Mouse (Mus musculus) neural tube, embryonic 13.5 days (tissue): ENCODE results near the gene Atp5s. TPM values are rescaled to one million over a fixed set of nuclear protein-coding genes. Genes with fewer than 3 reads are reported as not detected.

Experiments
- ATAC-seq: fragments of 200-750 bp; cut with Nextera tagmentation; 2 replicates; pipeline ENCODE4 v1.8.0; 2017; ENCODE audit warnings: low read depth, mild to moderate bottlenecking, moderate TSS enrichment, moderate library complexity
- H3K27ac ChIP-seq: fragments of 300-500 bp; sonication (generic); replicated peaks from 2 replicates; pipeline ENCODE4 v1.5.1; 2015; ENCODE audit warnings: moderate library complexity, mild to moderate bottlenecking, inconsistent platforms
- H3K27me3 ChIP-seq: fragments of 300-500 bp; sonication (generic); 2 replicates; pipeline ENCODE4 v1.6.1; 2015; ENCODE audit warnings: mild to moderate bottlenecking, inconsistent platforms
- H3K36me3 ChIP-seq: fragments of 300-500 bp; sonication (generic); 2 replicates; pipeline ENCODE4 v1.6.1; 2015; ENCODE audit warnings: mild to moderate bottlenecking, inconsistent platforms
- H3K4me1 ChIP-seq: fragments of 300-500 bp; sonication (generic); replicated peaks from 2 replicates; pipeline ENCODE4 v1.6.1; 2015; ENCODE audit warnings: inconsistent platforms
- H3K4me2 ChIP-seq: fragments of 300-500 bp; sonication (generic); 2 replicates; pipeline ENCODE4 v1.6.1; 2015; ENCODE audit warnings: inconsistent platforms, mild to moderate bottlenecking, moderate library complexity
- H3K4me3 ChIP-seq: fragments of 300-500 bp; sonication (generic); 2 replicates; pipeline ENCODE4 v1.5.1; 2015; ENCODE audit warnings: mild to moderate bottlenecking, inconsistent platforms
- H3K9ac ChIP-seq: fragments of 300-500 bp; sonication (generic); 2 replicates; pipeline ENCODE4 v1.6.1; 2015; ENCODE audit warnings: moderate library complexity, mild to moderate bottlenecking, inconsistent platforms
- H3K9me3 ChIP-seq: fragments of 300-500 bp; sonication (generic); 2 replicates; pipeline ENCODE4 v1.6.1; 2016; ENCODE audit warnings: inconsistent platforms
- WGBS: fragments of 180-500 bp; shearing (Covaris S2); methylation state at CpG from one replicate; pipeline ENCODE4 v1.1.7; 2015; 5-methylcytosine and 5-hydroxymethylcytosine counted together
- polyA plus RNA-seq: library from polyadenylated mRNA; unstranded; fragments of >200 nt; fragmentation: Nextera tagmentation; extraction: Ambion mirVana; gene quantifications from 2 replicates; pipeline ENCODE4 v1.2.1, GENCODE M21; 2015

Gene Atp5s
- polyA plus RNA-seq, 1 experiment from 2014 or later: 32.3 TPM

DNA sequence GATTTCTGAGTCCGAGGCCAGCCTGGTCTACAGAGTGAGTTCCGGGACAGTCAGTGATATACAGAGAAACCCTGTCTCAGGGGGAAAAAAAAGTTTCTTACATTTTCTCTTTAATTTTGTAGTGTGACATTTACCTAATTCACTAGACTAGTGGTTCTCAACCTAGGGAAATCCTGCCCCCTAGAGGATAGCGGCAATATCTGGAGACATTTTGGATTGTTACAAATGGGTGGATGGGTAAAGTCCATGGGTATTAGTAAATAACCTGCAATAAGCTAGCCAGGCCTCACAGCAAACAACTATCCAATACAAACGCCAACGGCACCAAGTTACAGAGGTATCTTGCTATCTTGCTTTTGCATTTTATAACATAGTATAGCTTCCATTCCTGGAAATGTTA, 28.0 kb upstream of the Atp5s start:
- peaks cover 12% of the 10 kb centered on the region; the same call in 1 of the 2 replicates for H3K36me3 ChIP-seq
- no peak for ATAC-seq
- H3K27ac ChIP-seq: no peak overlapping the region
- no peak overlapping the region for H3K9ac ChIP-seq
- H3K9me3 ChIP-seq: no peaks in the 10 kb centered on the region
- no peaks in the 10 kb centered on the region for H3K4me1 ChIP-seq
- no peak overlapping the region for H3K4me3 ChIP-seq
- H3K4me2 ChIP-seq: no peak overlapping the region
- no peaks in the 10 kb centered on the region for H3K27me3 ChIP-seq
- 79% methylated on average over 5 of the region's 5 CpGs for WGBS

DNA sequence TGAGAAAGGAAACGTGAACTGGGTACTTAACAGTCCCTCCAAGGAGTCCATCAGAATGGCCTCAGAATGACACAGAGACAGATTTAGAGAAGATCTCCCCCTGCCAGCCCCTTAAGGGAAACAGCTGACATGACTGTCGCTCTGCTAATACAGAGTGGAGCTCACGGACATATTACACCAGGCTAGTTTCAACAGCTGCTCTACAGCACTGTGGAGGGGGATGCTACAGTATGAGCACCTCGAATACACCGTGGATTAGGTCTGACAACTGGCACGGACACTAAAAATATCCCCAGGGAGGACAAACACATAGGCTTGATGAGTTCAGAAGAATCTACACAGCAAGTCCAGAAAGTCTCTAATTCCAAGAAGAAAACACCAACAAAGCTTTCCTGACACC, 26.4 kb upstream of the Atp5s start:
- Histone ChIP-seq H3K36me3 (peaks cover 14% of the 10 kb centered on the region; the same call in 1 of the 2 replicates), H3K4me2 (no peak overlapping the region), H3K27ac (no peak overlapping the region), H3K9me3 (no peaks in the 10 kb centered on the region), H3K9ac (no peak overlapping the region), H3K4me3 (no peak overlapping the region), H3K27me3 (no peaks in the 10 kb centered on the region), H3K4me1 (no peaks in the 10 kb centered on the region)
- WGBS: 84% methylated on average over 6 of the region's 6 CpGs
- ATAC-seq: no peak

DNA sequence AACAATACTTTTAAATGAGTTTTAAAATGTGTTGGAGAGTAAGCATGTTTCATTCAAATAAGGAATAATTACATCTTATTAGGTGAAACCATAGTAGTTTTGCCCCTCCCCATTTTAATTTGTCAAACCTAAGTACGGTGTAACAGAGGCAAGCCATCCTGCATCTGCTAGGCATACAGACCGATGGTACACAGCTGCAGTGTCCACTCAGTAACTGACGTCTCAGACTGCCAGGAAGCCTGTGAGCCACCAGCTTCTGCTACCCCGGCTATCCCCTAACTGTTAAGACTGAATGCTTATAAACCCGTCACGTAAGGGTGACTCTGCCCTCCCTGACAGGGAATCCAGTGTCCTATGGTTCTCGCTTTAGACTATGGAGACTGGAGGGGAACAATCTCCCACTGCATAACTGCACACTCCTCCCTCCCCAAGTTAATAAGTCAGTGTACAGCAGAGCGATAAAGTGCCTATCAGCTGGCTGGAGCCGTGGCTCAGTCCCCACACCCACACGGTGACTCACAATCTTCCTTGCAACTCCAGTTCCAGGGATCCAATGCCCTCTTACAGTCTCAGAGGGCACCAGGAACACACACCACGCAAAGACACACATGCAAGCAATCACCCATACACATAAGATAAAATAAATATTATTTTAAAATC, 19.8 kb upstream of the Atp5s start:
- Histone ChIP-seq H3K4me2 (no peak overlapping the region), H3K27ac (no peak overlapping the region), H3K4me3 (no peak overlapping the region), H3K9ac (no peak overlapping the region), H3K27me3 (no peaks in the 10 kb centered on the region), H3K36me3 (peaks cover 4% of the 10 kb centered on the region; the same call in 1 of the 2 replicates), H3K9me3 (no peaks in the 10 kb centered on the region), H3K4me1 (no peaks in the 10 kb centered on the region)
- WGBS: 87% methylated on average over 11 of the region's 11 CpGs
- no peak for ATAC-seq

DNA sequence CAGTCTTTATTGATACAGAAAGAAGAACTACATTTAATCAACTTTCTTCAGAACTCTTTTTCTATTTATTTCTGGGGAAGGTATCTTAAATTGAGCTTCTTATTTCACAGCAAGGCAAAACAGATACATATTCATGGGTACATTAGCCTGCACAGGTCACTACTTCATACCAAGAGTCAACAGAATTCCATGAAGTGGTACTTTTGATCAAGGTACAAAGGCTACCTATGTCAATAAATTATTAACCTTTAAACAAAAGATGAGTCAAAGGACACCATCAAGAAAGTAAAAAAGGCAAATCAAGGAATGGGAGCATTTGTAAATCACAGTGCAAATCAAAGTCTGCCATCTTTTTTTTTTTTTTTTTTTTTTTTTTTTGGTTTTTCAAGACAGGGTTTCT, 11.1 kb upstream of the Atp5s start:
- Histone ChIP-seq H3K27me3 (no peaks in the 10 kb centered on the region), H3K9ac (no peak overlapping the region), H3K4me2 (no peak overlapping the region), H3K27ac (no peak overlapping the region), H3K9me3 (0 out of 2 replicates have a peak, but pooled peaks cover 5% of the 10 kb centered on the region), H3K36me3 (peaks cover 19% of the 10 kb centered on the region), H3K4me1 (no peaks in the 10 kb centered on the region), H3K4me3 (no peak overlapping the region)
- no peak for ATAC-seq

DNA sequence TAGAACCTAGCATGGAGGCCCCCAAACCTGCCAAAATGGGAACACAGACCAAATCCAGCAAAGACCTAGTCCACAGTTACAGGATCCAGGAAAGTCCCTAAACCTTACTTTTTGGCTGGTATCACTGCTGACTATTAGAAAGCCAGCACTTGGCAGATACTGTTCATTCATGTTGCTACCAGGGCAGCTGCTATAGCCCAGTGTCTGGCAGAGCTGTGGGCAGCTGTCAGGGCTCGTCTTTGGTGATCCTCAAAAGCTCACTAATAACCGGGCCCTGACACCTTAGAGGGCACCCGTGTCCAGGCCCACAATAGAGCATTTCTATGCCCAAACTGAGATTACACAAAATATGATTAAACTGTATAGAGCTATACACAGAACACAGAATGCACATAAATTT, 1.9 kb upstream of the Atp5s start:
- Histone ChIP-seq H3K4me1 (peaks cover 19% of the 10 kb centered on the region), H3K27ac (no peak overlapping the region), H3K36me3 (peaks cover 30% of the 10 kb centered on the region), H3K9me3 (peaks cover 15% of the 10 kb centered on the region), H3K4me3 (no peak overlapping the region), H3K9ac (no peak overlapping the region), H3K27me3 (no peaks in the 10 kb centered on the region), H3K4me2 (no peak overlapping the region)
- no peak for ATAC-seq
- WGBS: 83% methylated on average over 3 of the region's 3 CpGs

DNA sequence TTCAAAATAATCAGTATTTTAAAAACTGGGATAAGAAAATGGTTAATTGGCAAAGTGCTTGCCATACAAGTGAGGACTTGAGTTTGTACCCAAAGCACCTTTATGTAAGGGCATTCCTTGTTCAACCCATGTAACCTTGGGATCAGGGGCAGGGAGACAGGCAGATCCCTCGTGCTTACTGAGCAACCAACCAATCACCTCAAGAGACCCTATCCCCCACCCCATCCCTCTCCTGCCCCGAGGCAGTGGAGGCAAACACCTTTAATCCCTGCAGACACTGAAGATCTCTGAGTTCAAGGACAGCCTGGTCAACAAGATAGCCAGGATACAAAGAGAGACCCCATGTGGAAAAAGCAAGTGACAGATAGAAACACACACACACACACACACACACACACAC, 1.4 kb upstream of the Atp5s start:
- peaks cover 19% of the 10 kb centered on the region for H3K4me1 ChIP-seq
- H3K36me3 ChIP-seq: peaks cover 26% of the 10 kb centered on the region
- 70% methylated on average over 2 of the region's 2 CpGs for WGBS
- H3K4me3 ChIP-seq: 0 out of 2 replicates have a peak overlapping the region, but pooled peaks have one; percentile 78
- 0 out of 2 replicates have a peak overlapping the region, but pooled peaks have one; percentile 76 for H3K9ac ChIP-seq
- peak overlapping the region; percentile 87 for H3K4me2 ChIP-seq
- no peak for ATAC-seq
- H3K27me3 ChIP-seq: no peaks in the 10 kb centered on the region
- H3K9me3 ChIP-seq: peaks cover 15% of the 10 kb centered on the region
- H3K27ac ChIP-seq: no peak overlapping the region

DNA sequence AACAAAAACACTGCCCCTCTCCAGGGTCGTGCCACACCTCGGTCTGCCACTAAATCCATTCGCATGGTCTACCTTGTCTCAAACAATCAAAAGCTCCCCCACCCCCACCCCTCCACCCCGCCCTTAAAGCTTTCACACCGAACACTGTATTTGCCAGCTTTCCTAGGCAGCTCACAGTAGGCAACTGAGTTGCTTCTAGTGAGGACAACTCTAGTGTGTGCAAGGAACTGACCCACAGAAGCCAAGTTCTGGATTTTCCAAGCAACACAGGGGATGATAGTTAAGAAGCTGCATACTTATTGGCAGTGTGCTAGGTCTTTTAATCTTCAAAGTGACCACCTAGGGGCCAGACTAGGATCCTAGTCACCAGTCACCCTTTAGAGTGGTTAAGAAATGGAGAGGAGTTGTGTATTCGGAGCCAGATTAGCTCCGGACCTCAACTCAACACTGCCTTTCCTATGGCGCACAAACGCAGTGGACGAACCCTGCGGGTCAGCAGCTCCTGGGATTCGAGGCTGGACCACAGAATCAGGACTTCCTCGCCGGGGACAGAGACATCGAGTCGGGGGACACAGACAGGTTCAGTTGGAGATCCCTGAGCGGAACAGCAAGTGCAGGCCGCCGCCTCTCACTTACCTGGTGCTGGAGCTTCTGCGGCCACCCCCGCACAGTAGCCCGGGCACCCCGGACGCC, 586 bp upstream of the Atp5s start:
- Histone ChIP-seq H3K9ac (peak overlapping the region; percentile 76), H3K36me3 (peaks cover 21% of the 10 kb centered on the region), H3K4me2 (peak overlapping the region; percentile 87), H3K4me1 (peaks cover 19% of the 10 kb centered on the region), H3K9me3 (peaks cover 12% of the 10 kb centered on the region), H3K27ac (peak overlapping the region; percentile 61; the same call in 1 of the 2 replicates), H3K4me3 (peak overlapping the region; percentile 78), H3K27me3 (no peaks in the 10 kb centered on the region)
- WGBS: 3% methylated on average over 24 of the region's 24 CpGs
- ATAC-seq: peak; percentile 0

DNA sequence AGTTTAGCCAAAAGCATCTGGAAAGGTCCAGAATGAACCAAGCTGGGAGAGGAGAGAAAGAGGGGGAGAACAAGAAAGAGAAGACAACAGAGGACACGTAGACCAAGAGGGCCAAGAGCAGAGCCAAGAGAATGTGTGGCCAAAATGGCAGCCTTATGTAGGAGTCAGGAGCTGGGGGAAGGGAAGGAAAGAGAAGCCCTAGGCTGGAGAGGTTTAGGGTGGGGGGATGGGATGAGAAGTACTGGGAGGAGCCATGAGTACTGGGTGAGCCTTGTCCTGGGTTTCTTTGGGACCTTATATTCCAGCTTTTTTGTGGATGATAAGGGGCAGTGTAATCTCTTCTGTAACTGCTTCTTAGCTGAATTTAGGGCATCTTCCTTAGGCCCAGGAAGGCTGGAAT, 4.5 kb downstream of the Atp5s start:
- H3K4me3 ChIP-seq: no peak overlapping the region
- WGBS: 100% methylated on average over 1 of the region's 1 CpGs
- H3K9ac ChIP-seq: no peak overlapping the region
- H3K27me3 ChIP-seq: no peaks in the 10 kb centered on the region
- H3K4me2 ChIP-seq: no peak overlapping the region
- ATAC-seq: no peak
- H3K4me1 ChIP-seq: peaks cover 8% of the 10 kb centered on the region
- H3K9me3 ChIP-seq: no peaks in the 10 kb centered on the region
- no peak overlapping the region for H3K27ac ChIP-seq
- no peaks in the 10 kb centered on the region for H3K36me3 ChIP-seq

DNA sequence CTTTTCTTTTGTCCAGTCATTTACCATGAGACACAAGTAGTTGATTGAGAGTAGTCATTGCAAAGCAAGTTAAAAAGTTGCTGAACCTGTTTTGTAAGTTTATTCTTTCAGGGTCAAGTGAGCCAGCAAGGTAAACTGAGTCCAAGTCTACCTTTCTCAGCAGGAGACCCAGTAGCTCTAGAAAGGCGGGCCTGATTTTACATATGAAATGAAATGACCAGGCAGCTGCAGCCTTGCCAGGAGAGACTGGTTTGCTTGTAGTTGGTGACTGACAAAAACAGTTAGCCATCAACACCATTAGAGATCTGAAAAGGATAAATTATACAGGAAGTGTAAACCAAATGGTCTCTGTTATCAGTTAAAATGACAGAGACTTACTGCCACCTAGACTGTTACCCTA, 5.6 kb downstream of the Atp5s start:
- H3K9ac ChIP-seq: no peak overlapping the region
- no peaks in the 10 kb centered on the region for H3K9me3 ChIP-seq
- H3K4me2 ChIP-seq: no peak overlapping the region
- H3K4me1 ChIP-seq: peaks cover 4% of the 10 kb centered on the region
- H3K36me3 ChIP-seq: no peaks in the 10 kb centered on the region
- 83% methylated on average over 1 of the region's 1 CpGs for WGBS
- H3K27ac ChIP-seq: no peak overlapping the region
- H3K27me3 ChIP-seq: no peaks in the 10 kb centered on the region
- H3K4me3 ChIP-seq: no peak overlapping the region
- ATAC-seq: no peak

DNA sequence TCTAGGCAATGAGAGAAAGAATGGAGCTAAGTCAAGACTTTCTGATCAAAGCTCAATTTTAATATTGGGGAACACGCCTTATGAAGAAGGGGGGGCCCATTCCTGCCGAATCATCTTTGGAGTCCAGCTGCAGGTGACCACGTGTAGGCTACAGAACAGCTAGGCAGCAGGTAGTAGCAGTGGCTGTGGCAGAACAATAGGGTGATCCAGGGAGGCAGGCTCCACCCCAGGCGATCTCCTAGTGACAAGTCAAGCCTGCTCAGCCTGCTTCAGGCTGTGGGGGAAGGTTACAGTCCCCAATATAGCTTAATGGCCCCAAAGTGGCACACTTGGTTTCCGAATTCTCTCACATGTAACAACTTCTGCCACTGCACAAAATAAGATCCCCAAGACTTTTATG, 7.5 kb downstream of the Atp5s start:
- no peak for ATAC-seq
- H3K27me3 ChIP-seq: no peaks in the 10 kb centered on the region
- H3K4me1 ChIP-seq: no peaks in the 10 kb centered on the region
- no peak overlapping the region for H3K4me3 ChIP-seq
- 43% methylated on average over 5 of the region's 5 CpGs for WGBS
- no peak overlapping the region for H3K4me2 ChIP-seq
- no peaks in the 10 kb centered on the region for H3K36me3 ChIP-seq
- no peak overlapping the region for H3K9ac ChIP-seq
- H3K9me3 ChIP-seq: no peaks in the 10 kb centered on the region
- H3K27ac ChIP-seq: no peak overlapping the region

DNA sequence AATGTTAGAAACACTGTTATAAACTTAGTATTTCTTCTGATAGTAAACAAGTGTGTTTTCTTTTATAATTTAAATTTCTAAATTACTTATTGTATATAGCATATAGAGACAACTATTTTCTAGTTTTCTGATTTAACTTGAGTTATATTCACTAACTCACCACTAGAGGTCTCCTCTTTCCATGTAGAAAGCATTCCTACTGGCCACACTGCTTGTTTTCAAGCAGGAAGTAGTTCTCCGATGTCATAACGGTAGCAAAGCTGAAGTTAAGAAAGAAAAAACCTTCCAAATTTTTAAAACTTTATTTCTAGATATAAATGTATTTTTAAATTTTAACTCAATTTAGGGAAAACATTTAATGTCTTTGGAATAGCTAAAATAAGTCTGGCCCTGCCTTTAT, 8.8 kb downstream of the Atp5s start:
- H3K4me3 ChIP-seq: no peak overlapping the region
- no peaks in the 10 kb centered on the region for H3K9me3 ChIP-seq
- 10% methylated on average over 2 of the region's 2 CpGs for WGBS
- no peaks in the 10 kb centered on the region for H3K27me3 ChIP-seq
- H3K9ac ChIP-seq: no peak overlapping the region
- no peak overlapping the region for H3K27ac ChIP-seq
- no peak overlapping the region for H3K4me2 ChIP-seq
- ATAC-seq: no peak
- no peaks in the 10 kb centered on the region for H3K4me1 ChIP-seq
- H3K36me3 ChIP-seq: no peaks in the 10 kb centered on the region

DNA sequence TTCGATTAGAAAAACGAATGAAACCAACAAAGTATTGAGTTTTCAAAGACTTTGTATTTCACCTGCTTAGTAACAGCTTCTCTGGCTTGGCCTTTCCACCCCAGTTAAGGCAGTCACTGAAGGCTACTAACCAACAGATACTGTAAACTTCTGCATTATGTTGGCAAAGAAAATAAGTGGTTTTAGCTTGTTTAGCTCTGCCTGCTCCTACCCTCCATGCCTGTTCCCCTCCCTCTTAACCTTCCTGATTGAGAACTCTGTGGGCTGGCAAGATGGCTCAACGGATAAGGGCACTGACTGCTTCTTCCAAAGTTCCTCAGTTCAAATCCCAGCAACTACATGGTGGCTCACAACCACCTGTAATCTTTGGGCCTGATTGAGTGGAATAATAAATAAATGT, 9.2 kb downstream of the Atp5s start:
- no peaks in the 10 kb centered on the region for H3K4me1 ChIP-seq
- no peak overlapping the region for H3K4me2 ChIP-seq
- no peaks in the 10 kb centered on the region for H3K9me3 ChIP-seq

More for the DNA sequence above, 9.2 kb downstream of the Atp5s start:
- Histone ChIP-seq H3K9ac (no peak overlapping the region), H3K27ac (no peak overlapping the region), H3K4me3 (no peak overlapping the region), H3K27me3 (no peaks in the 10 kb centered on the region), H3K36me3 (no peaks in the 10 kb centered on the region)
- no peak for ATAC-seq
- 87% methylated on average over 3 of the region's 3 CpGs for WGBS
